Mouse (Mus musculus) liver, embryonic 12.5 days (tissue): ENCODE results near the gene Aptx. TPM values are rescaled to one million over a fixed set of nuclear protein-coding genes. Genes with fewer than 3 reads are reported as not detected.

ENCODE experiments used
- ATAC-seq: fragments of 200-750 bp; cut with Nextera tagmentation; 2 replicates; pipeline ENCODE4 v1.8.0; 2017; ENCODE audit warnings: moderate number of reproducible peaks, mild to moderate bottlenecking, moderate library complexity
- H3K27ac ChIP-seq: fragments of 300-500 bp; sonication (generic); 2 replicates; pipeline ENCODE4 v1.5.1; 2016; ENCODE audit warnings: mild to moderate bottlenecking
- H3K27me3 ChIP-seq: fragments of 300-500 bp; sonication (generic); replicated peaks from 2 replicates; pipeline ENCODE4 v1.6.1; 2016; ENCODE audit warnings: mild to moderate bottlenecking, moderate library complexity
- H3K36me3 ChIP-seq: fragments of 300-500 bp; sonication (generic); 2 replicates; pipeline ENCODE4 v1.6.1; 2016; ENCODE audit warnings: mild to moderate bottlenecking, moderate library complexity
- H3K4me1 ChIP-seq: fragments of 300-500 bp; sonication (generic); 2 replicates; pipeline ENCODE4 v1.6.1; 2016
- H3K4me2 ChIP-seq: fragments of 300-500 bp; sonication (generic); 2 replicates; pipeline ENCODE4 v1.6.1; 2016; ENCODE audit warnings: mild to moderate bottlenecking, moderate library complexity
- H3K4me3 ChIP-seq: fragments of 300-500 bp; sonication (generic); 2 replicates; pipeline ENCODE4 v1.5.1; 2016; ENCODE audit warnings: mild to moderate bottlenecking, moderate library complexity
- H3K9ac ChIP-seq: fragments of 300-500 bp; sonication (generic); 2 replicates; pipeline ENCODE4 v1.6.1; 2016; ENCODE audit warnings: mild to moderate bottlenecking, moderate library complexity
- H3K9me3 ChIP-seq: fragments of 300-500 bp; sonication (generic); replicated peaks from 2 replicates; pipeline ENCODE4 v1.6.1; 2016; ENCODE audit warnings: mild to moderate bottlenecking, moderate library complexity
- WGBS: fragments of 180-500 bp; shearing (Covaris S2); methylation state at CpG from one replicate; pipeline ENCODE4 v1.1.7; 2016; ENCODE audit not compliant: insufficient replicate concordance; 5-methylcytosine and 5-hydroxymethylcytosine counted together
- polyA plus RNA-seq: library from polyadenylated mRNA; unstranded; fragments of >200 nt; fragmentation: Nextera tagmentation; extraction: Ambion mirVana; gene quantifications from 2 replicates; pipeline ENCODE4 v1.2.1, GENCODE M21; 2016

Aptx gene
- polyA plus RNA-seq = 13.8 and 15.2 TPM in 2 replicates

DNA sequence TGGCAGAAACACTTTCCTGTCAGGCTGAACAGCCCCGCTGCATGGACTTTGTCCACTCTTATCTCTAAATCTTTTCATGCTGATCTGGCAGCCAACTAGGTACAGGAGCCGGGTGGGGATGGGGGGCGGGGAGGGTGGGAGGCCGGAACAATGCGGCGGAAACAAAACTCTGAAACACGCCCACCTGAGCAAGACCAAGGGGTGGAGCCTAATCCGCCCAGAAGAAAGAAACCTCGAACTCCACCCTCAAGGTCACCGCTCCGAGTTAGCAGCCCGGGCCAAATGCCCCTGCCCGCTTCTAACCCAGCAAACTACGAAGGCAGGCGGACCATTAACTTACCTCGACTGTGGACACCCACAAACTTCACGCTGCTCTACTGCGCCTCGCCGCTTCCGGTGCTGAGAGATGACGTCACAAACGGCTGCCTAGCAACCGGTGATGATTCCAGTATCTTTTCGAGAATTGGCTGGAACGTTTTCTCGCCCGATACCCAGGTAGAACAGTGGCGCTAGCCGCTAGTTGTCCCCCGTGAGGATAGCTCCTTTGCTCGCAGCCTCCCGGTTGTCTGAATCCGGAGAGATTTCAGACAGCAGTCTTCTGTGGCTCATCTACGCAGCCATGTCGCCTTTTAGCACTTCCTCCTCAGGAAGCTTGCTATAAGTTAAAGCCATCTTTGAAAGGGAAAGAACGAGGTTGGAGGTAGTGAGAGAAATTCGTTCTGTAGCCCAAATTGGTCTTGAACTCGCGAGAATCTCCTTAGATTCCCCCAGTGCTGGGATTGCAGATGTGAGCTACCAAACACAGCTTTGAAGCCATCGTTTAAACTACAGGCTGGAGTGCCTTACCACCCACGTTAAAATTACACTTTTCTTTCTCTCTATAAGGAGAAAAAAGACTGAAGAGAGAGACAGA is at the start of gene Aptx:
Aptx (minus strand) TSS at position 398 of the 913 bp plus-strand sequence.
- peak within 1 kb of the TSS; percentile 77 for H3K4me2 ChIP-seq
- ATAC-seq = peak; percentile 86
- peak within 1 kb of the TSS; percentile 67 for H3K4me3 ChIP-seq
- under 1% methylated on average over 42 of the region's 42 CpGs for WGBS
- peak within 1 kb of the TSS; percentile 58 for H3K9ac ChIP-seq
- H3K4me1 ChIP-seq = peaks cover 39% of the 10 kb centered on the region
- H3K9me3 ChIP-seq = no peaks in the 10 kb centered on the region
- no peaks in the 10 kb centered on the region for H3K27me3 ChIP-seq
- H3K36me3 ChIP-seq = no peaks in the 10 kb centered on the region
- H3K27ac ChIP-seq = peak within 1 kb of the TSS; percentile 85

DNA sequence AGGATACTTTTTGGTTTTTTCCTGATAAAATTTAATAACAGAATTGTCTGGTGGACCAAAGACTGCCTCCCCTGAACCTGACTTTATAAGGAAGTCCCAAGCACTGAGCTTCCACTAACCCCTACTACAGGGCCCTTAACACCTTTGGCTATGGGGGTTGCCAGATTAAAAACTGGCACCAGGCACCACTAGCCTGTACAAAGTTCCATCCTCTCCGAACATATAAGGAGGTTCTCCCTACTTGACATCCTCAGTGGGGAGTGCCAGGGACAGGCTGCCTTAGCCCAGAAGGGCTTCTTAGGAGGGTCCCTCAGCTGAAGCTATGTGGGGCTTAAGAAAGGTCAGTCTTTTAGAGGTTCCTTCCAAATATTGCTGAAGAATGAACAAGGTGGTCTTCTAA is 32.4 kb upstream of the Aptx start:
- H3K4me1 ChIP-seq = no peaks in the 10 kb centered on the region
- no peak for ATAC-seq
- no peaks in the 10 kb centered on the region for H3K9me3 ChIP-seq
- no peak overlapping the region for H3K4me3 ChIP-seq
- H3K36me3 ChIP-seq = peaks cover 91% of the 10 kb centered on the region
- H3K27me3 ChIP-seq = no peaks in the 10 kb centered on the region
- H3K9ac ChIP-seq = no peak overlapping the region
- no peak overlapping the region for H3K27ac ChIP-seq
- WGBS = 64% methylated on average over 1 of the region's 1 CpGs
- no peak overlapping the region for H3K4me2 ChIP-seq

DNA sequence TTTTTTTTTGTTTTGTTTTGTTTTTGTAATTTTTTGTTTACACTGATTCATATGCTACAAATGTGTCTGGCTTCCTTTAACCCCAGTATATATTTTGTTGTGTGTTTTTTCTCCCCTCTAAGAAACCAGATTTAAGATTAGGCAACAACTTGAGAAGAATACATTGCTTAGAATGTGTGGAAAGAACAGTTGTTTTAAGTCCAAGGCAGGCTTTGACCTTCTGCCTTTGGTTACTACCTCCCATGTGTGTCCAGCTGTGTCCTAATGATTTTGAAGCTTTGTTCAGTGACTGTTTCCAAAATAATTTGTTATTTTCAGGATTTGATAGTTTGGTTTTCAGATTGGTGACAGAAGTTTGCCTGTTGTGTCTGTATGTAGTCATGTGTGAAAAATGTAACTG is 28.3 kb upstream of the Aptx start:
- Histone ChIP-seq H3K36me3 (peaks cover 92% of the 10 kb centered on the region), H3K4me3 (no peak overlapping the region), H3K27ac (no peak overlapping the region), H3K4me2 (no peak overlapping the region), H3K9me3 (no peaks in the 10 kb centered on the region), H3K4me1 (peaks cover 16% of the 10 kb centered on the region), H3K9ac (no peak overlapping the region), H3K27me3 (no peaks in the 10 kb centered on the region)
- no peak for ATAC-seq

DNA sequence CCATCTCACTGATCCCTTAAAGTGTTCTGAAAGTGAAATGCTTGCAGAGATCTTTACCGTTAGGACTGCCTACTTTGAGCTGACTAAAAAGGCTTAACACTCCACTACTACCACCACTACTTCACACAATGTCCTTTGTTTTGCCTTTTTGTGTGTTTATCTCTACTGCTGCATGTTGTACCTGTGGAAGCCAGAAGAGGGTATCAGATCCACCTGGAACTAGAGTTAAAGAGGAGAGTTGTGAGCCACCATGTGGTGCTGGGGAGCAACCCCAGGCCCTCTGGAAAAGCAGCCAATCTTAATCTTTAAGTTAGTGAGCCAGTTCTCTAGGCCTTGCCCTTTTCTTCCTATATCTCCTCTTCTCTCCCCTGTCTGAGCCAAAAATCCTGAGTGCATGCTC is 24.3 kb upstream of the Aptx start:
- Histone ChIP-seq H3K27me3 (no peaks in the 10 kb centered on the region), H3K27ac (0 out of 2 replicates have a peak overlapping the region, but pooled peaks have one; percentile 8), H3K4me2 (no peak overlapping the region), H3K9me3 (no peaks in the 10 kb centered on the region), H3K36me3 (peaks cover 79% of the 10 kb centered on the region), H3K4me3 (no peak overlapping the region), H3K4me1 (peaks cover 45% of the 10 kb centered on the region), H3K9ac (no peak overlapping the region)
- WGBS = 81% methylated on average over 1 of the region's 1 CpGs
- no peak for ATAC-seq

DNA sequence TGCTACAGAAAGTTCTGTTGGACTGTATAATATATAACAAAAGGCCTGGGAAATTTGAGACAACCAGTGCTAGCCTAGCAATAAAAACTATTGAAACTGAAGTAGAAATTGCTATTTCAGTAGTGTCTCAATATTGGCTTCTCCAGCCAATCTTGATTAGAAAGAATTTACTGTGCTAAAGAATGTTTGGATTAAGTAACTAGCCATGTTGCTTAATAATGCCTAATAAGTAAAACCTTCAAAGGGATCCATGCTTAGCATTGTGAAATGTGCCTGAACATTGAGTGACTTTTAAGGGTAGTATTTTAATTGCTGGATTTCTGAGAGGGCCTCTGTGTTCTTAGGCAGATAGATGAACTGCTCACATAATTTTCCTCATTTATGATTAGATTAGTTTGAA is 22.6 kb upstream of the Aptx start:
- peak overlapping the region; percentile 78; the same call in 1 of the 2 replicates for H3K4me3 ChIP-seq
- ATAC-seq = no peak
- H3K27me3 ChIP-seq = no peaks in the 10 kb centered on the region
- H3K9ac ChIP-seq = no peak overlapping the region; the same call in 1 of the 2 replicates
- no peaks in the 10 kb centered on the region for H3K9me3 ChIP-seq
- peak overlapping the region; percentile 83 for H3K4me2 ChIP-seq
- H3K27ac ChIP-seq = 0 out of 2 replicates have a peak overlapping the region, but pooled peaks have one; percentile 22
- H3K4me1 ChIP-seq = peaks cover 59% of the 10 kb centered on the region
- H3K36me3 ChIP-seq = peaks cover 62% of the 10 kb centered on the region

DNA sequence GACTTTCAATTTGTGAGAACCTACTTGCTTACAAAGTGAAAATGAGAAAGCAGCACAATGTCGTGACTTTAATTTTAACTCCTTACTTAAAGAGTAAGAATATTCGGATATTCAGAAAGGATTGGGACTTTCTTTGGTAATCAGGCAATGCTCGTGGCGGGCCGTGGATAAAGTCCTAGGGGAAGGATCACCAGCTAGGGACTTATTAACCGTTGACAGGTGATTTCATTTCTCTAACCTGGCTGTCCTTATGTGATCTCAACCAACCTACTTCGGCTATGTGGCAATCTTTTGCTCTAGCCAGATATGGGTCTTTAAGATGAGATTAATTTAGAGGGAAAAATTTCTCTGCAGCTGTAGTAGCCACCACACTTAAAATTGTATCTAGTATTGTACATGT is 22.1 kb upstream of the Aptx start:
- peak overlapping the region; percentile 83 for H3K4me2 ChIP-seq
- no peaks in the 10 kb centered on the region for H3K27me3 ChIP-seq
- WGBS = 75% methylated on average over 7 of the region's 7 CpGs
- no peak overlapping the region; the same call in 1 of the 2 replicates for H3K9ac ChIP-seq
- peaks cover 58% of the 10 kb centered on the region for H3K36me3 ChIP-seq
- H3K4me3 ChIP-seq = peak overlapping the region; percentile 78; the same call in 1 of the 2 replicates
- peak overlapping the region; percentile 37; the same call in 1 of the 2 replicates for H3K27ac ChIP-seq
- H3K9me3 ChIP-seq = no peaks in the 10 kb centered on the region
- H3K4me1 ChIP-seq = peaks cover 59% of the 10 kb centered on the region
- ATAC-seq = no peak

DNA sequence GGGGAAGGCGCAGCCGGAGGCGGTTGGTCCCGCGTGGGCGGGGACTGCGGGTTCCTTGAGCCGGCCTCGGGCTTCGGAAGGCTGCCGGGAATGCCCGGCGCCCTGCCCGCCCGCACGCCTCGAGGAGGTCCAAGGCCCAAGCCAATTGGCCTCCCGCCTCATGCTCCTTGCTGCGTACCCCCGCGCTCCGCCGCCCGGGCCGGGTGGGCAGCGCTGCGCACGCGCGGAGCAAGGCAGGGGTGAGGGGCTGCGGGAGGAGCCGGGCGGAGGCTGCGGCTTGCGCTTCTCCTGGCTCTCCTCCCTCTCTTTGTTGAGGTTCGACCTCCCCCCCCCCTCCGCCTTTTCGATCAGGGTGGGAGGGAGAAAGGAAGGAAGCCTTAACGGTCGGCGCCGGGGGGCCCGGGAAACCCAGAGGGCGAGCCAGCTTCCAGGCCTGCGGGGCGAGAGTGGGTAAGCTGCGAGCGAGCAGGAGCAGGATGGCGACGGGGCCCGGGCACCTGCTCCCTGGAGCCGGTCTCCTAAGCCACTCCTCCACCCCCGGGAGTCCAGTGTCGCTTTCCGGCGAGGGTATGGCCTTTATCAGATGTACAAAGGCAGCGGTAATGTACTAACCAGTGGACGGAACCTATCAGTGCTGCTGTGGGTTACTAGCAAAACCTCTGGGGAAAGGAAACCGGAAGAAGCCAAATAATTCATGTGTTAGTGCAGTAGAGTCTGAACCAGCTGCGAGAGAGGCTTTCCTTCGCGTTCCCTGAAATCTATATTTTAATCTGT is 19.9 kb upstream of the Aptx start:
- H3K4me2 ChIP-seq = peak overlapping the region; percentile 83
- H3K4me1 ChIP-seq = peaks cover 53% of the 10 kb centered on the region
- H3K27ac ChIP-seq = peak overlapping the region; percentile 97
- peak overlapping the region; percentile 90 for H3K9ac ChIP-seq
- peak overlapping the region; percentile 78 for H3K4me3 ChIP-seq
- under 1% methylated on average over 54 of the region's 62 CpGs for WGBS
- H3K36me3 ChIP-seq = peaks cover 37% of the 10 kb centered on the region
- peak; percentile 76 for ATAC-seq
- H3K27me3 ChIP-seq = no peaks in the 10 kb centered on the region
- H3K9me3 ChIP-seq = no peaks in the 10 kb centered on the region

DNA sequence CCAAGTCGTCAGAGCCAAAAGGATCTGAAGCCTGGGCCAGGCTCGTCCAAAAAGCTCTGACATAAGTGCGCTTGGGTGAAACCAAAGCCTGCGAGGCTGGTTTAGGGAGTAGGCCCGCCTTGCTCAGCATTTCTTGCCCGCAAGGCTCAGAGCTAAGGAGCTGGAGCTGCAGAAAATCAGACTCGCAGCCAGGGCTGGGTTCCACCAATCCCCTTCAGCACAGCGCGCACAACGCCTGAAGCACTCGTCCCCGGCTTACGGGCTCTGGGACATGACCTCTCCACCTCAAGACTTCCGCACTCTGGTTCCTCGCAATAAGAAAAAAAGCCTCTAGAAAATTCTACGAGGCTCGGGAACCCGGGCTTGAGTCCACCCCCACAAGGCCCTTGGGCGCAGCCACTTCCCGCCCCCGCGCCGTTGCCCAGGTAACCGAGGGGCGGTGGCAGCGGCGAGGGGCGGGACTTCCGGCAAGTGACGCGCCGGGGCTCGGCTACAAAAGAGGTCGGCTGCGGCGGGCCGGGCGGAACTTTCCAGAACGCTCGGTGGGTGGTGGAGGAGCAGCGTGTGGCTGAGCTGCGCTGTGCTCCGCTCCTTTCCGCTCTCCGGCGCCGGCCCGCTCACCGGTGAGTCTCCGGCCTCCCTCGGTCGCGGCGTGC is 19.1 kb upstream of the Aptx start, which contains the start of gene Dnaja1:
Dnaja1 (plus strand) TSS at position 140 of the 656 bp plus-strand sequence.
- H3K27ac ChIP-seq = peak within 1 kb of the TSS; percentile 97
- under 1% methylated on average over 50 of the region's 54 CpGs for WGBS
- H3K36me3 ChIP-seq = peaks cover 30% of the 10 kb centered on the region
- H3K4me2 ChIP-seq = peak within 1 kb of the TSS; percentile 83
- H3K9ac ChIP-seq = peak within 1 kb of the TSS; percentile 90
- H3K9me3 ChIP-seq = no peaks in the 10 kb centered on the region
- H3K4me1 ChIP-seq = peaks cover 49% of the 10 kb centered on the region
- no peaks in the 10 kb centered on the region for H3K27me3 ChIP-seq
- H3K4me3 ChIP-seq = peak within 1 kb of the TSS; percentile 78
- ATAC-seq = peak; percentile 89

DNA sequence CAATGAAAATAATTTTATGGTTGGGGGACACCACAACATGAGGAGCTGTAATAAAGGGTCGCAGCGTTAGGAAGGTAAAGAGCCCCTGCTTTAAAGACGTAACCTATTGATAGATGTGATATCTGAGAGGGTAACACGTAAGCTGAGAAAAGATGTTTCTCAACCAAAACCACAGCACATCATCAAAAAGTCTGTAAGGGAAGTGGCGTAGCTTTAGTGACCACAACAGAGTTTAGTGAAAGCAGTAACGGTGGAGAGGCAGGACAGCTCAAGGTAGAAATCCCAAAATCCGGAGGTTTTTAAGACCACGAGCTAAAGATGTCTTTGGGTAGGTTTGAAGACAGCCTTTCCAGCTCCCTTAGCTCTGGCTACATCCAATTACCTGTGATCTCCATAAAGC is 17.9 kb upstream of the Aptx start:
- 68% methylated on average over 8 of the region's 8 CpGs for WGBS
- H3K4me2 ChIP-seq = peak overlapping the region; percentile 83

DNA sequence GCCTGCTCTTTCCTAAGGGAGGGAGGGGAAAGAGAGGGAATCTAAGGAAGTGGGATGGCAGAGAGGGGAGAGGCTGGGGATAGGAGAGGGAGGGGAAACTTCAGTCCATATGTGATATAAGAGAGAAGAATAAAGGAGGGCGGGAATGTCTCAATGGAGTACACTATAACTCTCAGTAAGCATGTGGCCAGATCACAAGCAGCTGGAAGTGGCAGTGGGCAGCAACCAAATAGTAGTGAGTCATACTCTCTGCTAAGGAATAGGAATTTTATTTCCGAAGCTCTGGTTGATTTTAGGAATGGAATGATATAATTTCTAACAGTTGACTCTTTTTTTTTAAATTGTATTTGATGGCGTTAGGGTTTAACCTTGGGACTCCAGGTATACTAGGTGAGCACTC is 14.1 kb upstream of the Aptx start:
- no peak overlapping the region for H3K4me2 ChIP-seq
- WGBS = 72% methylated on average over 3 of the region's 3 CpGs
- H3K9me3 ChIP-seq = no peaks in the 10 kb centered on the region
- ATAC-seq = no peak
- peaks cover 14% of the 10 kb centered on the region for H3K4me1 ChIP-seq
- H3K9ac ChIP-seq = no peak overlapping the region
- H3K27ac ChIP-seq = no peak overlapping the region
- H3K36me3 ChIP-seq = no peaks in the 10 kb centered on the region
- no peaks in the 10 kb centered on the region for H3K27me3 ChIP-seq
- H3K4me3 ChIP-seq = no peak overlapping the region

More for the DNA sequence above, 17.9 kb upstream of the Aptx start:
- H3K4me3 ChIP-seq = peak overlapping the region; percentile 78; the same call in 1 of the 2 replicates
- peaks cover 40% of the 10 kb centered on the region for H3K4me1 ChIP-seq
- H3K27ac ChIP-seq = peak overlapping the region; percentile 97; the same call in 1 of the 2 replicates
- H3K9me3 ChIP-seq = no peaks in the 10 kb centered on the region
- H3K9ac ChIP-seq = 0 out of 2 replicates have a peak overlapping the region, but pooled peaks have one; percentile 90
- H3K36me3 ChIP-seq = peaks cover 18% of the 10 kb centered on the region
- H3K27me3 ChIP-seq = no peaks in the 10 kb centered on the region
- no peak for ATAC-seq

DNA sequence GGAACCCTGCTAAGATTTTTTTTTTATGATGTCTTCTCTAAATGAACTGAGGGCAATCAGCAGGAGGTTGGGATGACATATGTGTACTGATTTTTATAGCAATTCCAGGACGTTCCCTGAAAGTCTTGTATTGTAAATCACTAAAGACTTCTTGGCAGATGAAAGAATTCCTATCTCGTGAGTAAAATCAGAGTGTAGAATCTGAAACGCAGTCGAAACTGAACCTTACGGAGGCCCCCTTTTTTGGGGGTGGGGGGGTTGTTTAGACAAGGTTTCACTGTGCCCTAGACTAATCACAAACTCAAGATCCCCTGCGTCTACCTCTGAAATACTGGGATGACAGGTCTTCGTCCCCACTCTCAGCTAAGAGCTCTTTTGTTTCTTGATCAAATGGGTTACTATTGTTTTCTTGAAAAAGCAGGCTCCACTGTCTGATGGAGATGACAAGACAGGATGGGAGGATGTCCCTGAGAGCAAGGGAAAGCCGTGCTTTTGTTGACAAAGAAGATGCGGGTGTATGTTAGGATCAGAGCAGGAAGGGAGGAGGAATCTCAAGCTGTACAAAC is 799 bp upstream of the Aptx start:
- ATAC-seq = no peak
- H3K4me3 ChIP-seq = peak overlapping the region; percentile 67
- peak overlapping the region; percentile 85 for H3K27ac ChIP-seq
- peak overlapping the region; percentile 58; the same call in 1 of the 2 replicates for H3K9ac ChIP-seq
- 46% methylated on average over 9 of the region's 9 CpGs for WGBS
- H3K4me1 ChIP-seq = peaks cover 39% of the 10 kb centered on the region
- no peaks in the 10 kb centered on the region for H3K9me3 ChIP-seq
- no peaks in the 10 kb centered on the region for H3K27me3 ChIP-seq
- no peaks in the 10 kb centered on the region for H3K36me3 ChIP-seq
- peak overlapping the region; percentile 77 for H3K4me2 ChIP-seq
